Mouse (Mus musculus) small intestine, adult 2 months (tissue): Measurements from ENCODE around the gene Olfr237-ps1. TPM values are rescaled to one million over a fixed set of nuclear protein-coding genes. Genes with fewer than 3 reads are reported as not detected.
"Not testable (repeated sequence)": the region's sequence is repeated elsewhere in the genome, so short reads cannot be mapped to it uniquely, and the experiment has no call there.

ENCODE experiments used
- H3K27ac ChIP-seq: fragments of 200-500 bp; 2 replicates; pipeline ENCODE4 v1.5.1; 2012; ENCODE audit warnings: low read depth, low read length, control low read depth, inconsistent platforms; ENCODE audit not compliant: insufficient read depth
- H3K27me3 ChIP-seq: fragments of 200-500 bp; 2 replicates; pipeline ENCODE4 v1.6.1; 2012; ENCODE audit warnings: mild to moderate bottlenecking, moderate library complexity, low read length, inconsistent platforms; ENCODE audit not compliant: control insufficient read depth, insufficient read depth
- H3K36me3 ChIP-seq: fragments of 200-500 bp; 2 replicates; pipeline ENCODE4 v1.6.1; 2012; ENCODE audit warnings: mild to moderate bottlenecking, low read length, control low read depth, inconsistent platforms; ENCODE audit not compliant: control insufficient read depth, insufficient read depth
- H3K4me1 ChIP-seq: fragments of 200-500 bp; 2 replicates; pipeline ENCODE4 v1.6.1; 2012; ENCODE audit warnings: low read length, inconsistent platforms, mixed read lengths; ENCODE audit not compliant: control insufficient read depth, insufficient read depth, insufficient read length
- H3K4me3 ChIP-seq: fragments of 200-500 bp; 2 replicates; pipeline ENCODE4 v1.5.1; 2012; ENCODE audit warnings: low read depth, mild to moderate bottlenecking, control low read depth, inconsistent platforms, low read length, moderate library complexity
- CTCF ChIP-seq: fragments of 200-500 bp; IDR thresholded peaks from 2 replicates; pipeline ENCODE4 v1.5.1; 2012; ENCODE audit warnings: low read depth, mild to moderate bottlenecking, control low read depth, inconsistent platforms, low read length, moderate library complexity, mixed read lengths; ENCODE audit not compliant: insufficient replicate concordance, insufficient read length; ENCODE audit errors: extremely low read depth
- POLR2A ChIP-seq: fragments of 200-500 bp; IDR thresholded peaks from 2 replicates; pipeline ENCODE4 v1.6.1; 2012; ENCODE audit warnings: low read depth, mild to moderate bottlenecking, control low read depth, inconsistent platforms, low read length, moderate library complexity
- WGBS: fragments of 180-500 bp; shearing (Covaris S2); methylation state at CpG from one replicate; pipeline ENCODE4 v1.1.7; 2018; 5-methylcytosine and 5-hydroxymethylcytosine counted together
- polyA plus RNA-seq: library from polyadenylated mRNA; depleted of rRNA; stranded (reverse); fragments of >200 nt; gene quantifications from 2 replicates; pipeline ENCODE4 v1.2.3, GENCODE M21; 2012; rRNA removed

The Olfr237-ps1 gene
- not detected in 2 replicates for polyA plus RNA-seq

GRCm38 (mm10) chr6:43146267-43146666, at the start of gene Olfr237-ps1:
TSS of gene Olfr237-ps1 (plus strand) at chr6:43146567.
- not testable (repeated sequence) for H3K27me3 ChIP-seq, H3K4me3 ChIP-seq, H3K27ac ChIP-seq, H3K4me1 ChIP-seq, H3K36me3 ChIP-seq
- 87% methylated on average over 2 of the region's 2 CpGs for WGBS

DNA sequence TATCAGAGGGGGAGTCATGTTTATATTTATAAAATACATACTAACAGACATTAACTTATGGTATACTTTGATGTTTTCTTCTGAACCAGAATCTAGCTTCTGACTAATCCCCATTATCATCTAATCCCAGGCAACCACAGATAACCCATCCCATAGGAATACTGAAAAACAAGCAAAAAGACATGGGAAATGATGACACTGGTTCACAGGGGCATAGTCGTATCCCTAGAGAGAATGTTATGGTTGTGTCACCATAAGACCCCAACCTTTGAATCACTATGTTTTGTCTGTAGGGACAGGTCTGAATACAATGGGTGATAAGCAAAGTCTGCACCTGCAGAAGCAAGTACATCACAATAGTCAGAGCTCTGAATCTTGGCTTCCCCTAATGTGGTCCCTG, 40.3 kb upstream of the Olfr237-ps1 start, which contains the start of gene Olfr441:
Gene Olfr441 (plus strand): TSS at position 301 of the 400 bp plus-strand sequence.
- WGBS, result 82% methylated on average over 1 of the region's 1 CpGs
- not testable (repeated sequence) for H3K4me3 ChIP-seq, H3K4me1 ChIP-seq, H3K36me3 ChIP-seq, H3K27ac ChIP-seq, H3K27me3 ChIP-seq

DNA sequence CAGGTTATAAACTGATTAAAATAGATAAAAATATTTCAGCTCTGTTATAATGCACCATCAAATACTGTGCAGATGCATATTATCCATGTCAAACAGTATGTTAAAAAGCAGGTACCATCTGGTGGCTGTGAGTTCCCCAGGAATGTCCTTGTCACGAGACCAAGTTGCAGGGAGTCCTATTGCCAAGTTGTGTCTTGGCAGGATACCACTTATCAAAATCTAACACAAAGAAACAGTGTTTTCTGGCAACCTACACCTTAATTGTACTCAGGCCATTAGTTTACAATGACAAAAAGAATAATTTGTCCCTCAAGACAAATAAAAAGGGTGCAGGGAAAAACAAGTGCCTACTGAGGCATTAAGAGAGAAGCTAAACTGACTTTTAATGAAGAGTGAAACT, 13.1 kb downstream of the Olfr237-ps1 start:
- Histone ChIP-seq H3K36me3 (no peaks in the 10 kb centered on the region), H3K4me3 (no peak overlapping the region), H3K27me3 (no peaks in the 10 kb centered on the region), H3K4me1 (no peaks in the 10 kb centered on the region), H3K27ac (no peak overlapping the region)
- 49% methylated on average over 1 of the region's 1 CpGs for WGBS
- TF ChIP-seq CTCF (no peak), POLR2A (no peak)

DNA sequence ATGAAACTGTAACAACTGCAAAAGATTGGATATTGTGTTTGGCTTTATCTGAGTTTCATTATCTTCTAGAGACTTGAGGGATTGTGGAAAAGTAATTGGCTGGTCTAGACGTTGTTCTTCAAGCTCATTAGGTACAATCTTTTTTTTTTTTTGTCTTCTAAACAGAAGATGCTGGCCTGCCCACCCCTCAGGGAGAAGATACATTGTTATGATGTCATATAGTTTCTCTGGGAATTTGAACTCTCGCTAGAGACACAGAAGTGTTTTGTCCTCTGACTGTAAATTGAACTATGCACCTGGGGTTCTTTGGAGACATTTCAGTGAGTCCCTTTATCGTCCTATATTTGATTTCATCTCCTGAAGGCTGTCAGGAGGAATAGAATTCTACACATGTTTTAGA, 16.6 kb downstream of the Olfr237-ps1 start, which contains the start of gene Olfr437:
Gene Olfr437 (plus strand): TSS at position 301 of the 400 bp plus-strand sequence.
- WGBS, result 70% methylated on average over 3 of the region's 3 CpGs
- Histone ChIP-seq H3K27me3 (no peaks in the 10 kb centered on the region), H3K27ac (no peak within 1 kb of the TSS), H3K4me1 (no peaks in the 10 kb centered on the region), H3K4me3 (no peak within 1 kb of the TSS), H3K36me3 (no peaks in the 10 kb centered on the region)
- TF ChIP-seq POLR2A (no peak), CTCF (no peak)

- Histone ChIP-seq H3K27ac (no peak overlapping the region), H3K36me3 (no peaks in the 10 kb centered on the region), H3K27me3 (no peaks in the 10 kb centered on the region), H3K4me1 (no peaks in the 10 kb centered on the region), H3K4me3 (no peak overlapping the region)
- TF ChIP-seq POLR2A (no peak), CTCF (no peak)
- WGBS, result 94% methylated on average over 4 of the region's 4 CpGs
Observed at GRCm38 (mm10) chr6:43167246-43167645, 20.9 kb downstream of the Olfr237-ps1 start.

GRCm38 (mm10) chr6:43171840-43172239, 25.5 kb downstream of the Olfr237-ps1 start, which contains the start of gene Olfr13:
TSS of gene Olfr13 (plus strand) at chr6:43172140.
- WGBS, result 53% methylated on average over 4 of the region's 4 CpGs
- no peak within 1 kb of the TSS for H3K4me3 ChIP-seq
- no peak within 1 kb of the TSS for H3K27ac ChIP-seq
- no peak for TF ChIP-seq POLR2A
- no peak for TF ChIP-seq CTCF
- H3K36me3 ChIP-seq, result no peaks in the 10 kb centered on the region
- no peaks in the 10 kb centered on the region for H3K4me1 ChIP-seq
- H3K27me3 ChIP-seq, result no peaks in the 10 kb centered on the region

- no peak overlapping the region for H3K27ac ChIP-seq
- H3K4me1 ChIP-seq, result no peaks in the 10 kb centered on the region
- no peaks in the 10 kb centered on the region for H3K27me3 ChIP-seq
- no peak overlapping the region for H3K4me3 ChIP-seq
- H3K36me3 ChIP-seq, result no peaks in the 10 kb centered on the region
- 65% methylated on average over 1 of the region's 1 CpGs for WGBS
- TF ChIP-seq CTCF (no peak), POLR2A (no peak)
Observed at GRCm38 (mm10) chr6:43178129-43178528, 31.8 kb downstream of the Olfr237-ps1 start.
